Mouse (Mus musculus) left cerebral cortex, adult 2 months (tissue): ENCODE measurements around the gene Mum1l1. TPM values are rescaled to one million over a fixed set of nuclear protein-coding genes. Genes with fewer than 3 reads are reported as not detected.

ENCODE experiments used
- DNase-seq, 2 experiments: peaks; one replicate each; pipeline ENCODE4 v3.0.0; 2021 to 2022; ENCODE audit warnings: low spot score in 2 of 2, mixed read lengths in 1 of 2; ENCODE audit errors: extremely low spot score in 1 of 2
- H3K27ac ChIP-seq: fragments of 200-600 bp; 2 replicates; pipeline ENCODE4 v1.8.1; 2022
- H3K4me3 ChIP-seq: fragments of 200-600 bp; 2 replicates; pipeline ENCODE4 v1.8.1; 2022
- CTCF ChIP-seq: fragments of 200-600 bp; IDR thresholded peaks from 2 replicates; pipeline ENCODE4 v1.8.1; 2022; ENCODE audit warnings: antibody characterized with exemption, mild to moderate bottlenecking, moderate library complexity
- intact Hi-C: fragments of 180-260 bp; cut with DNase I; formaldehyde crosslinking; loops from one replicate; pipeline ENCODE4 v1.15.1; 2025
- total RNA-seq, 2 experiments: library from RNA; stranded (reverse); gene quantifications; 2 replicates each; pipeline ENCODE4 v1.2.3; 2021

Gene Mum1l1
- total RNA-seq, 2 experiments from 2014 or later = 2.2 to 3.0 TPM

GRCm38 (mm10) chrX:139231143-139231542, 21.3 kb downstream of the Mum1l1 start:
- no peak for TF ChIP-seq CTCF
- intact Hi-C loops = no loop called here
- no peak overlapping the region for H3K4me3 ChIP-seq
- peak in 1 of 2 experiments; percentile 9 for DNase-seq
- H3K27ac ChIP-seq = no peak overlapping the region

- no peak overlapping the region for H3K27ac ChIP-seq
- no peak overlapping the region for H3K4me3 ChIP-seq
- TF ChIP-seq CTCF = peak; percentile 12; the same call in 1 of the 2 replicates
- DNase-seq = no peak
- intact Hi-C loops = no loop called here
These were observed 37.5 kb downstream of the Mum1l1 start for GRCm38 (mm10) chrX:139247294-139247693.

- Histone ChIP-seq H3K27ac (no peak overlapping the region), H3K4me3 (no peak overlapping the region)
- intact Hi-C loops = no loop called here
- no peak for DNase-seq
- TF ChIP-seq CTCF = no peak
These were observed 47.2 kb downstream of the Mum1l1 start for GRCm38 (mm10) chrX:139257072-139257471.

- intact Hi-C loops = no loop called here
- no peak for DNase-seq
- H3K27ac ChIP-seq = no peak overlapping the region
These were observed 72.1 kb downstream of the Mum1l1 start for GRCm38 (mm10) chrX:139281966-139282365.

More at GRCm38 (mm10) chrX:139281966-139282365, 72.1 kb downstream of the Mum1l1 start:
- no peak for TF ChIP-seq CTCF
- no peak overlapping the region for H3K4me3 ChIP-seq

Other genes starting within 250 kb of the Mum1l1 start
- gene Serpina7, start 124.8 kb upstream of the Mum1l1 start, total RNA-seq = not detected
- not detected for gene 4930513O06Rik, start 123.8 kb upstream of the Mum1l1 start, total RNA-seq
- gene 4933428M09Rik, start 30.8 kb upstream of the Mum1l1 start, total RNA-seq = not detected
- not detected for gene Trap1a, start 123.6 kb downstream of the Mum1l1 start, total RNA-seq